Mouse (Mus musculus): ENCODE results near the gene Zfp697. TPM values are rescaled to one million over a fixed set of nuclear protein-coding genes. Genes with fewer than 3 reads are reported as not detected.
"Not testable (repeated sequence)": the region's sequence is repeated elsewhere in the genome, so short reads cannot be mapped to it uniquely, and the experiment has no call there.

Gene Zfp697
- polyA plus RNA-seq, 1 experiment from 2014 or later: 7.9 TPM

DNA sequence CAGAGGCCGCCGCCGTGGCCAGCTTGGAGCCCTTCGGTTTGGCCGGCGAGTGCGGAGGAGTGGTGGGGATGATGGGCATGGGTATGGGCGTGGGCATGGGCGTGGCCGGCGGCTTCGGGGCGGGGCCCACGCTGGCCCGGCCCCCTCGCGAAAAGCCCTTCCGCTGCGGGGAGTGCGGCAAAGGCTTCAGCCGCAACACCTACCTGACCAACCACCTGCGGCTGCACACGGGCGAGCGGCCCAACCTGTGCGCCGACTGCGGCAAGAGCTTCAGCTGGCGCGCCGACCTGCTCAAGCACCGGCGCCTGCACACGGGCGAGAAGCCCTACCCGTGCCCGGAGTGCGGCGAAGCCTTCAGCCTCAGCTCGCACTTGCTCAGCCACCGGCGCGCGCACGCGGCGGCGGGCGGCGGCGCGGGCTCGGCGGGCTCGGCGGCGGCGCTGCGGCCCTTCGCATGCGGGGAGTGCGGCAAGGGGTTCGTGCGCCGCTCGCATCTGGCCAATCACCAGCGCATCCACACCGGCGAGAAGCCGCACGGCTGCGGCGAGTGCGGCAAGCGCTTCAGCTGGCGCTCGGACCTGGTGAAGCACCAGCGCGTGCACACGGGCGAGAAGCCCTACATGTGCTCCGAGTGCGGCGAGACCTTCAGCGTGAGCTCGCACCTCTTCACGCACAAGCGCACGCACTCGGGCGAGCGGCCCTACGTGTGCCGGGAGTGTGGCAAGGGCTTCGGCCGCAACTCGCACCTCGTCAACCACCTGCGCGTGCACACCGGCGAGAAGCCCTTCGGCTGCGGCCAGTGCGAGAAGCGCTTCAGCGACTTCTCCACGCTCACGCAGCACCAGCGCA lies 45.6 kb downstream of the Zfp697 start:
- Histone ChIP-seq H3K4me1 (peaks cover 24% of the 10 kb centered on the region), H3K27ac (no peak overlapping the region), H3K4me2 (peak overlapping the region; percentile 93), H3K9ac (peak overlapping the region; percentile 33), H3K27me3 (peaks cover 19% of the 10 kb centered on the region), H3K9me3 (no peaks in the 10 kb centered on the region), H3K36me3 (0 out of 2 replicates have a peak, but pooled peaks cover 3% of the 10 kb centered on the region), H3K4me3 (peak overlapping the region; percentile 56)
- WGBS: under 1% methylated on average over 94 of the region's 110 CpGs
- peak; percentile 92 for ATAC-seq (ENCODE audit: borderline replicate concordance, extremely low read depth, low FRiP score, low TSS enrichment)

DNA sequence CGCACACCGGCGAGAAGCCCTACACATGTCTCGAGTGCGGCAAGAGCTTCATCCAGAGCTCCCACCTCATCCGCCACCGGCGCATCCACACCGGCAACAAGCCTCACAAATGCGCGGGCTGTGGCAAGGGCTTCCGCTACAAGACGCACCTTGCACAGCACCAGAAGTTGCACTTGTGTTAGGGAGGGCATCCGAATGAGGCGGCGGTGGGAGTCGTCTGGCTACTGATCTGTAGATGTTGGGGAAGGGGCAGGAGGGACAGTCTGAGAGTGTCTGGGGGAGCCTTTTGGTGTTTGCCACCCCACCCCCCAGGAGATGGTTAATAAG lies 46.2 kb downstream of the Zfp697 start:
- 15% methylated on average over 17 of the region's 17 CpGs for WGBS
- Histone ChIP-seq H3K4me1 (peaks cover 24% of the 10 kb centered on the region), H3K36me3 (0 out of 2 replicates have a peak, but pooled peaks cover 3% of the 10 kb centered on the region), H3K4me2 (peak overlapping the region; percentile 93), H3K27me3 (peaks cover 19% of the 10 kb centered on the region), H3K4me3 (peak overlapping the region; percentile 56), H3K27ac (no peak overlapping the region), H3K9me3 (no peaks in the 10 kb centered on the region), H3K9ac (peak overlapping the region; percentile 33; the same call in 1 of the 2 replicates)
- no peak for ATAC-seq (ENCODE audit: borderline replicate concordance, extremely low read depth, low FRiP score, low TSS enrichment)

- 35% methylated on average over 8 of the region's 8 CpGs for WGBS
- Histone ChIP-seq H3K27ac (no peak overlapping the region), H3K4me1 (peaks cover 24% of the 10 kb centered on the region), H3K27me3 (peaks cover 19% of the 10 kb centered on the region), H3K4me2 (peak overlapping the region; percentile 93; the same call in 1 of the 2 replicates), H3K36me3 (0 out of 2 replicates have a peak, but pooled peaks cover 3% of the 10 kb centered on the region), H3K4me3 (no peak overlapping the region), H3K9ac (no peak overlapping the region), H3K9me3 (no peaks in the 10 kb centered on the region)
- ATAC-seq (ENCODE audit: borderline replicate concordance, extremely low read depth, low FRiP score, low TSS enrichment): no peak
Observed at GRCm38 (mm10) chr3:98428928-98429525, 46.8 kb downstream of the Zfp697 start.

- Histone ChIP-seq H3K9ac (no peak overlapping the region), H3K4me3 (no peak overlapping the region), H3K9me3 (no peaks in the 10 kb centered on the region), H3K27ac (no peak overlapping the region), H3K27me3 (peaks cover 6% of the 10 kb centered on the region; the same call in 1 of the 2 replicates), H3K4me2 (no peak overlapping the region), H3K36me3 (no peaks in the 10 kb centered on the region), H3K4me1 (no peaks in the 10 kb centered on the region)
- no CpG with 5 or more reads among the region's 1 CpGs for WGBS
- no peak for ATAC-seq (ENCODE audit: borderline replicate concordance, extremely low read depth, low FRiP score, low TSS enrichment)
Observed at GRCm38 (mm10) chr3:98434088-98434816, 52.0 kb downstream of the Zfp697 start.

- Histone ChIP-seq H3K27ac (no peak overlapping the region), H3K4me1 (no peaks in the 10 kb centered on the region), H3K36me3 (no peaks in the 10 kb centered on the region), H3K27me3 (no peaks in the 10 kb centered on the region), H3K4me3 (no peak overlapping the region), H3K4me2 (no peak overlapping the region), H3K9me3 (no peaks in the 10 kb centered on the region), H3K9ac (no peak overlapping the region)
- no peak for ATAC-seq (ENCODE audit: borderline replicate concordance, extremely low read depth, low FRiP score, low TSS enrichment)
- 67% methylated on average over 1 of the region's 1 CpGs for WGBS
Observed at GRCm38 (mm10) chr3:98435030-98435429, 52.8 kb downstream of the Zfp697 start.

DNA sequence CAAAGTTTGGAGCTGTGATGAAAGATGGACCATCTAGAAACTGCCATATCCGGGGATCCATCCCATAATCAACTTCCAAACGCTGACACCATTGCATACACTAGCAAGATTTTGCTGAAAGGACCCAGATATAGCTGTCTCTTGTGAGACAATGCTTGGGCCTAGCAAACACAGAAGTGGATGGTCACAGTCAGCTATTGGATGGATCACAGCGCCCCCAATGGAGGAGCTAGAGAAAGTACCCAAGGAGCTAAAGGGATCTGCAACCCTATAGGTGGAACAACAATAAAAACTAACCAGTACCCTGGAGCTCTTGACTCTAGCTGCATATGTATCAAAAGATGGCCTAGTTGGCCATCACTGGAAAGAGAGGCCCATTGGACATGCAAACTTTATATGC lies 60.0 kb downstream of the Zfp697 start:
- H3K36me3 ChIP-seq; ATAC-seq (ENCODE audit: borderline replicate concordance, extremely low read depth, low FRiP score, low TSS enrichment); H3K4me3 ChIP-seq; H3K4me1 ChIP-seq; H3K4me2 ChIP-seq; H3K9me3 ChIP-seq; H3K9ac ChIP-seq; H3K27me3 ChIP-seq; H3K27ac ChIP-seq: not testable (repeated sequence)
- 36% methylated on average over 3 of the region's 3 CpGs for WGBS

GRCm38 (mm10) chr3:98443149-98443779 lies 61.0 kb downstream of the Zfp697 start:
- ATAC-seq (ENCODE audit: borderline replicate concordance, extremely low read depth, low FRiP score, low TSS enrichment): 0 out of 2 replicates have a peak, but pooled peaks have one; percentile 3
- WGBS: 5% methylated on average over 3 of the region's 3 CpGs

GRCm38 (mm10) chr3:98443924-98444323 lies 61.7 kb downstream of the Zfp697 start:
- H3K27ac ChIP-seq; H3K9me3 ChIP-seq; H3K4me2 ChIP-seq; H3K4me3 ChIP-seq; H3K27me3 ChIP-seq; H3K36me3 ChIP-seq; H3K9ac ChIP-seq; H3K4me1 ChIP-seq; ATAC-seq (ENCODE audit: borderline replicate concordance, extremely low read depth, low FRiP score, low TSS enrichment): not testable (repeated sequence)
- WGBS: 80% methylated on average over 1 of the region's 1 CpGs

More at GRCm38 (mm10) chr3:98443149-98443779, 61.0 kb downstream of the Zfp697 start:
- H3K27me3 ChIP-seq, H3K36me3 ChIP-seq, H3K4me2 ChIP-seq, H3K9ac ChIP-seq, H3K27ac ChIP-seq, H3K9me3 ChIP-seq, H3K4me1 ChIP-seq, H3K4me3 ChIP-seq: not testable (repeated sequence)

GRCm38 (mm10) chr3:98453786-98454185 lies 71.5 kb downstream of the Zfp697 start:
- H3K9ac ChIP-seq; ATAC-seq (ENCODE audit: borderline replicate concordance, extremely low read depth, low FRiP score, low TSS enrichment); H3K36me3 ChIP-seq; H3K4me1 ChIP-seq; H3K4me2 ChIP-seq; H3K27ac ChIP-seq; H3K9me3 ChIP-seq; H3K27me3 ChIP-seq; H3K4me3 ChIP-seq: not testable (repeated sequence)
- WGBS: 56% methylated on average over 5 of the region's 5 CpGs

- not testable (repeated sequence) for H3K9me3 ChIP-seq; H3K9ac ChIP-seq; H3K36me3 ChIP-seq; H3K4me1 ChIP-seq; H3K27me3 ChIP-seq; H3K27ac ChIP-seq; H3K4me2 ChIP-seq; H3K4me3 ChIP-seq; ATAC-seq (ENCODE audit: borderline replicate concordance, extremely low read depth, low FRiP score, low TSS enrichment)
- WGBS: no CpG with 5 or more reads among the region's 1 CpGs
Observed at GRCm38 (mm10) chr3:98457026-98457425, 74.8 kb downstream of the Zfp697 start, which contains the start of gene Gm4450. TSS of gene Gm4450 (minus strand) at chr3:98457126.

DNA sequence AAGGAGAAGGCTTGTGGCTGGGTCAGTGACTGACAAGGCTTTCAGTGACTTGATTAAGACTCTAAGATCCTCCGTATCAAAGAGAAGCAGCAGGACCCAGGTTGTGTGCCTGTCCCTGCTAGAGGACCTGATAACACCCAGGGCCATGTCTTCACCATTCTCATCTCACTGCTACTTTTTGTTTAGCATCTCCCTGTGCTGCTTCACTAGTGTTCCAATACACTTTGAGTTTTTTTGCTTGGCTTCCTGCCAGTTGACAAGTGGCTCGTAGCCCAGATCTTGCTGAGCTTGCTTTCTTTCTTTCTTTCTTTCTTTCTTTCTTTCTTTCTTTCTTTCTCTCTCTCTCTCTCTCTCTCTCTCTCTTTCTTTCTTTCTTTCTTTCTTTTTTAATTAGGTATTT lies 87.1 kb downstream of the Zfp697 start:
- not testable (repeated sequence) for H3K9ac ChIP-seq; ATAC-seq (ENCODE audit: borderline replicate concordance, extremely low read depth, low FRiP score, low TSS enrichment); H3K4me2 ChIP-seq; H3K9me3 ChIP-seq; H3K27me3 ChIP-seq; H3K36me3 ChIP-seq; H3K27ac ChIP-seq; H3K4me3 ChIP-seq; H3K4me1 ChIP-seq
- WGBS: 13% methylated on average over 1 of the region's 2 CpGs

Data from lung, embryonic 15.5 days (tissue).